Mouse (Mus musculus): ENCODE results near the gene Prkra. TPM values are rescaled to one million over a fixed set of nuclear protein-coding genes. Genes with fewer than 3 reads are reported as not detected.

Gene Prkra
- total and polyA plus RNA-seq, 3 experiments = 7.4 to 24.2 (median 23.1) TPM

GRCm38 (mm10) chr2:76602256-76602655 lies 45.6 kb downstream of the Prkra start:
- H3K9me3 ChIP-seq (replicated peaks) = no peaks in the 10 kb centered on the region
- TF ChIP-seq GATA1 (IDR thresholded peaks at IDR 0.05; ENCODE audit: borderline replicate concordance, low read length) (no peak), TAL1 (conservative IDR thresholded peaks at IDR 0.05; ENCODE audit: low read depth, low read length) (no peak), POLR2AphosphoS5 (IDR thresholded peaks at IDR 0.05; ENCODE audit: insufficient replicate concordance, low read depth, low read length) (no peak), CTCF (IDR thresholded peaks at IDR 0.05; ENCODE audit: low read depth, low read length) (no peak), GATA2 (IDR thresholded peaks at IDR 0.05; ENCODE audit: borderline replicate concordance, low read depth, low read length) (no peak)
- H3K4me1 ChIP-seq (ENCODE audit: insufficient read depth, low read depth, low read length) = no peaks in the 10 kb centered on the region
- no peak for DNase-seq (ENCODE audit: low spot score)
- H3K4me3 ChIP-seq (ENCODE audit: low read depth, low read length) = no peak overlapping the region
- no peaks in the 10 kb centered on the region for H3K36me3 ChIP-seq (replicated peaks)
- H3K27me3 ChIP-seq (ENCODE audit: insufficient read depth, low read length) = no peaks in the 10 kb centered on the region
- no peak for ATAC-seq (ENCODE audit: extremely low read depth, insufficient number of reproducible peaks, low FRiP score, poor library complexity, severe bottlenecking)

DNA sequence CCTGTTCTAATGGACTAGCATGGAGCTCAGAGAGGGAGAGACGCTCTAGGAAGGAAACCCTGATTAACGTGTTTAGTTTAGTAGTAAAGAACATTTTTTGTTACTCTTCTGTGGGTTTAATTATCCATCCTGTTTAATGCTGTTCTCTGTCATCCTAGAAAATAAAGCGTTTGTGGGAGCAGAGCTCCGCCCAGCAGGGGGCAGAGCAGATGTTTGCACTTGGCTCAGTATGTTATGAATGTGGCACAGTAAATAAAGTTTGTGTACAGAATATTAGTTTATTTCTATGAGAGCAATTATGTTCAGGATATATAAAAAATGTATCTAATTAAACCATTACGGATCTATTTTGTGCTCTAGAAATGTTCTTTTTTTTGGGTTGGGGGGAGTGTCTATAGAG lies 48.6 kb downstream of the Prkra start:
- no peak for ATAC-seq (ENCODE audit: extremely low read depth, insufficient number of reproducible peaks, low FRiP score, poor library complexity, severe bottlenecking)

DNA sequence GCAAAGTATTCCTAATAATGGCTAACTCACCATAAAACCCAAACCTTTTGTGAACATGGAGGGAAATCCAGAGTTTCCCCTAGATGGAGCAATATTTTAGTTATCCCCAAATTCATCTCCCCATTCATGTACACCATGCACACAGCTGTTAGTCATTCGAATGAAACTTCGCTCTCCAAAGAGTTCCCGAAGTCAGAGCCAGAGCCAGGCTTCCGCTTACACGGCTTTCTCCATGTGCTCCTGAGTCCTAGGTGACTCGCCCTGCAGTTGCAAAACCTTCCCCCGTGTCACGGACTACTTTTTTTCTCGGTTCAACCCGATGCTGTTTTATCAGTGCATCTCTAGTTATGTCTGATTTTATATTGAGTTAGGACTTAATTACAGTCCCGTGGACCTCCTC lies 50.3 kb downstream of the Prkra start:
- no peak for TF ChIP-seq CTCF (IDR thresholded peaks at IDR 0.05; ENCODE audit: low read depth, low read length)
- no peak for TF ChIP-seq TAL1 (conservative IDR thresholded peaks at IDR 0.05; ENCODE audit: low read depth, low read length)
- no peak for TF ChIP-seq POLR2AphosphoS5 (IDR thresholded peaks at IDR 0.05; ENCODE audit: insufficient replicate concordance, low read depth, low read length)
- ATAC-seq (ENCODE audit: extremely low read depth, insufficient number of reproducible peaks, low FRiP score, poor library complexity, severe bottlenecking) (no peak), DNase-seq (ENCODE audit: low spot score) (no peak)
- H3K4me3 ChIP-seq (ENCODE audit: low read depth, low read length) = no peak overlapping the region
- no peaks in the 10 kb centered on the region for H3K9me3 ChIP-seq (replicated peaks)
- no peaks in the 10 kb centered on the region for H3K27me3 ChIP-seq (ENCODE audit: insufficient read depth, low read length)
- H3K36me3 ChIP-seq (replicated peaks) = no peaks in the 10 kb centered on the region
- H3K4me1 ChIP-seq (ENCODE audit: insufficient read depth, low read depth, low read length) = no peaks in the 10 kb centered on the region

More for the DNA sequence above, 48.6 kb downstream of the Prkra start:
- TF ChIP-seq POLR2AphosphoS5 (IDR thresholded peaks at IDR 0.05; ENCODE audit: insufficient replicate concordance, low read depth, low read length) (no peak), GATA2 (IDR thresholded peaks at IDR 0.05; ENCODE audit: borderline replicate concordance, low read depth, low read length) (no peak), GATA1 (IDR thresholded peaks at IDR 0.05; ENCODE audit: borderline replicate concordance, low read length) (no peak), CTCF (IDR thresholded peaks at IDR 0.05; ENCODE audit: low read depth, low read length) (no peak), TAL1 (conservative IDR thresholded peaks at IDR 0.05; ENCODE audit: low read depth, low read length) (no peak)
- Histone ChIP-seq H3K4me3 (ENCODE audit: low read depth, low read length) (no peak overlapping the region), H3K36me3 (replicated peaks) (no peaks in the 10 kb centered on the region), H3K27me3 (ENCODE audit: insufficient read depth, low read length) (no peaks in the 10 kb centered on the region), H3K4me1 (ENCODE audit: insufficient read depth, low read depth, low read length) (no peaks in the 10 kb centered on the region), H3K9me3 (replicated peaks) (no peaks in the 10 kb centered on the region)
- DNase-seq (ENCODE audit: low spot score) = no peak

GRCm38 (mm10) chr2:76592401-76592924 lies 55.4 kb downstream of the Prkra start:
- Histone ChIP-seq H3K27me3 (ENCODE audit: insufficient read depth, low read length) (no peaks in the 10 kb centered on the region), H3K4me1 (ENCODE audit: insufficient read depth, low read depth, low read length) (no peaks in the 10 kb centered on the region), H3K9me3 (replicated peaks) (no peaks in the 10 kb centered on the region), H3K4me3 (ENCODE audit: low read depth, low read length) (no peak overlapping the region), H3K36me3 (replicated peaks) (no peaks in the 10 kb centered on the region)
- TF ChIP-seq POLR2AphosphoS5 (IDR thresholded peaks at IDR 0.05; ENCODE audit: insufficient replicate concordance, low read depth, low read length) = no peak
- no peak for TF ChIP-seq GATA1 (IDR thresholded peaks at IDR 0.05; ENCODE audit: borderline replicate concordance, low read length)
- TF ChIP-seq TAL1 (conservative IDR thresholded peaks at IDR 0.05; ENCODE audit: low read depth, low read length) = no peak
- TF ChIP-seq GATA2 (IDR thresholded peaks at IDR 0.05; ENCODE audit: borderline replicate concordance, low read depth, low read length) = no peak
- TF ChIP-seq CTCF (IDR thresholded peaks at IDR 0.05; ENCODE audit: low read depth, low read length) = no peak
- DNase-seq (ENCODE audit: low spot score) = no peak
- ATAC-seq (ENCODE audit: extremely low read depth, insufficient number of reproducible peaks, low FRiP score, poor library complexity, severe bottlenecking) = no peak

GRCm38 (mm10) chr2:76590221-76590620 lies 57.6 kb downstream of the Prkra start:
- TF ChIP-seq GATA2 (IDR thresholded peaks at IDR 0.05; ENCODE audit: borderline replicate concordance, low read depth, low read length) (no peak), CTCF (IDR thresholded peaks at IDR 0.05; ENCODE audit: low read depth, low read length) (no peak), GATA1 (IDR thresholded peaks at IDR 0.05; ENCODE audit: borderline replicate concordance, low read length) (no peak), POLR2AphosphoS5 (IDR thresholded peaks at IDR 0.05; ENCODE audit: insufficient replicate concordance, low read depth, low read length) (no peak), TAL1 (conservative IDR thresholded peaks at IDR 0.05; ENCODE audit: low read depth, low read length) (no peak)
- Histone ChIP-seq H3K4me1 (ENCODE audit: insufficient read depth, low read depth, low read length) (no peaks in the 10 kb centered on the region), H3K36me3 (replicated peaks) (no peaks in the 10 kb centered on the region), H3K4me3 (ENCODE audit: low read depth, low read length) (no peak overlapping the region), H3K27me3 (ENCODE audit: insufficient read depth, low read length) (no peaks in the 10 kb centered on the region), H3K9me3 (replicated peaks) (no peaks in the 10 kb centered on the region)
- ATAC-seq (ENCODE audit: extremely low read depth, insufficient number of reproducible peaks, low FRiP score, poor library complexity, severe bottlenecking) = no peak
- no peak for DNase-seq (ENCODE audit: low spot score)

- no peak overlapping the region for H3K4me3 ChIP-seq (ENCODE audit: low read depth, low read length)
- no peaks in the 10 kb centered on the region for H3K9me3 ChIP-seq (replicated peaks)
- H3K27me3 ChIP-seq (ENCODE audit: insufficient read depth, low read length) = no peaks in the 10 kb centered on the region
- H3K4me1 ChIP-seq (ENCODE audit: insufficient read depth, low read depth, low read length) = no peaks in the 10 kb centered on the region
- DNase-seq (ENCODE audit: low spot score) (no peak), ATAC-seq (ENCODE audit: extremely low read depth, insufficient number of reproducible peaks, low FRiP score, poor library complexity, severe bottlenecking) (no peak)
- TF ChIP-seq TAL1 (conservative IDR thresholded peaks at IDR 0.05; ENCODE audit: low read depth, low read length) = no peak
- TF ChIP-seq POLR2AphosphoS5 (IDR thresholded peaks at IDR 0.05; ENCODE audit: insufficient replicate concordance, low read depth, low read length) = no peak
- H3K36me3 ChIP-seq (replicated peaks) = no peaks in the 10 kb centered on the region
Observed at GRCm38 (mm10) chr2:76586906-76587305, 60.9 kb downstream of the Prkra start.

GRCm38 (mm10) chr2:76585090-76585489 lies 62.7 kb downstream of the Prkra start:
- H3K36me3 ChIP-seq (replicated peaks) = no peaks in the 10 kb centered on the region
- TF ChIP-seq POLR2AphosphoS5 (IDR thresholded peaks at IDR 0.05; ENCODE audit: insufficient replicate concordance, low read depth, low read length) = no peak
- no peak for TF ChIP-seq CTCF (IDR thresholded peaks at IDR 0.05; ENCODE audit: low read depth, low read length)
- no peak for TF ChIP-seq GATA1 (IDR thresholded peaks at IDR 0.05; ENCODE audit: borderline replicate concordance, low read length)
- TF ChIP-seq TAL1 (conservative IDR thresholded peaks at IDR 0.05; ENCODE audit: low read depth, low read length) = no peak
- no peak for TF ChIP-seq GATA2 (IDR thresholded peaks at IDR 0.05; ENCODE audit: borderline replicate concordance, low read depth, low read length)
- H3K4me3 ChIP-seq (ENCODE audit: low read depth, low read length) = no peak overlapping the region
- DNase-seq (ENCODE audit: low spot score) (no peak), ATAC-seq (ENCODE audit: extremely low read depth, insufficient number of reproducible peaks, low FRiP score, poor library complexity, severe bottlenecking) (no peak)
- H3K4me1 ChIP-seq (ENCODE audit: insufficient read depth, low read depth, low read length) = no peaks in the 10 kb centered on the region
- H3K9me3 ChIP-seq (replicated peaks) = no peaks in the 10 kb centered on the region
- no peaks in the 10 kb centered on the region for H3K27me3 ChIP-seq (ENCODE audit: insufficient read depth, low read length)

All from G1E (cell line).